Mouse (Mus musculus): ENCODE measurements around the gene Acss2.

Acss2 gene

GRCm38 (mm10) chr2:155630153-155630552 is 112.4 kb downstream of the Acss2 start:
- DNase-seq = peak in 1 of 2 experiments; percentile 62

GRCm38 (mm10) chr2:155630590-155631416 is 113.1 kb downstream of the Acss2 start:
- peak; percentile 61 to 70 for DNase-seq

GRCm38 (mm10) chr2:155632138-155632936 is 114.6 kb downstream of the Acss2 start:
- DNase-seq = peak; percentile 36 to 46

GRCm38 (mm10) chr2:155633121-155633520 is 115.4 kb downstream of the Acss2 start:
- peak in 1 of 2 experiments; percentile 40 for DNase-seq

GRCm38 (mm10) chr2:155633731-155634130 is 116.0 kb downstream of the Acss2 start:
- DNase-seq = peak; percentile 68 to 80

DNA sequence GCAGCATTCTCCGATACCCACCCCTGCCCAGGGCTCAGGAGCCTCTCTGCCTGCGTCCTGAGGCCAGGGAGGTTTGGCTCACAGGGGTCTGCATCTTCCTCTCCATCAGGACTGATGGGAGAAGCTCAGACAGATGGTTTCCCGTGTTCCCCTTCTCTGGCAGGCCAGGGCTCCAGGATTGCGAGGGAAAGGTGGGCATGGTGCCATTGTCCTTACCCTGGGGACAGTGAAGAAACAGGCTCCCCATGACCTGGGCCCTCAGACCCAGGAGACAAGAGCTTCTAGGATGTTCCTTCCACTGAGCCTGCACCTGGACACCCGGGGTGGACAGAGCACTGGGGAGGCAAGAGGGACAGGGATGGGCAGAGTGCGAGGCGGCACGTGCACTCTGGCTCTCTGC is 116.8 kb downstream of the Acss2 start:
- DNase-seq = peak; percentile 47 to 54

All from cerebellum, postnatal 14 days (tissue).